Mouse (Mus musculus) liver, postnatal 0 days (tissue): ENCODE data around the gene Ptpn6.

ENCODE experiments used
- CTCF ChIP-seq: sonication (generic); IDR thresholded peaks from 2 replicates; pipeline ENCODE4 v1.5.1; 2016; ENCODE audit warnings: antibody characterized with exemption, low read depth
- EP300 ChIP-seq: IDR thresholded peaks from 2 replicates; pipeline ENCODE4 v1.6.1; 2016; ENCODE audit warnings: antibody characterized with exemption, low read depth, mild to moderate bottlenecking

DNA sequence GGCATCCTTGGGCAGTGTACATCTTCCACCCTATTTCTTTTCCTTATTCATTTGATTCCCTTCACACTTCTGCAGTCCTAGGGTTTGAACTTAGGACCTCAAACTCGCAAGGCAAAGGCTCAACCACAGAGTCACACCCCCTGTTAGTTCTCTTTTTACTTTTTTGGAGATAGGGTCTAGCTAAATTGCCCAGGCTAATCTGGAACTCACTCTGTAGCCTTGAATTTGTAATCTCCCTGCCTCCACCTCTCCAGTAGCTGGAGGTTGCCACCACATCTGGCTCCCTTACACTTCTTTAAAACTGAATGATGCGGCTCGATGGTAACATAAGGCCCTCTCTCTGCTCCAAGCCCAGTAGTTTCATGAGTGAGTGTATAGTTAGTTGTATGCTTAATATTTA, 4.1 kb downstream of the Ptpn6 start:
- TF ChIP-seq CTCF, result no peak
- TF ChIP-seq EP300, result no peak
